Mouse (Mus musculus) kidney, adult 2 months (tissue): ENCODE results near the gene Kmt2c. TPM values are rescaled to one million over a fixed set of nuclear protein-coding genes. Genes with fewer than 3 reads are reported as not detected.

Experiments
- DNase-seq: peaks from one replicate; pipeline ENCODE4 v3.0.0; 2021
- H3K27ac ChIP-seq: fragments of 200-500 bp; 2 replicates; pipeline ENCODE4 v1.5.1; 2012; ENCODE audit warnings: low read depth, low read length, control low read depth, inconsistent platforms; ENCODE audit not compliant: insufficient read depth
- H3K27me3 ChIP-seq: fragments of 200-500 bp; replicated peaks from 2 replicates; pipeline ENCODE4 v1.6.1; 2012; ENCODE audit warnings: mild to moderate bottlenecking, moderate library complexity, low read length, inconsistent platforms; ENCODE audit not compliant: control insufficient read depth, insufficient read depth
- H3K36me3 ChIP-seq: fragments of 200-500 bp; 2 replicates; pipeline ENCODE4 v1.6.1; 2012; ENCODE audit warnings: mild to moderate bottlenecking, moderate library complexity, low read length, inconsistent platforms; ENCODE audit not compliant: control insufficient read depth, insufficient read depth
- H3K4me1 ChIP-seq: fragments of 200-500 bp; 2 replicates; pipeline ENCODE4 v1.6.1; 2011; ENCODE audit warnings: low read length; ENCODE audit not compliant: control insufficient read depth, insufficient read depth
- H3K4me3 ChIP-seq: fragments of 200-500 bp; 2 replicates; pipeline ENCODE4 v1.5.1; 2011; ENCODE audit warnings: mild to moderate bottlenecking, low read depth, low read length, control low read depth; ENCODE audit not compliant: insufficient read depth
- CTCF ChIP-seq: fragments of 200-500 bp; conservative IDR thresholded peaks from 2 replicates; pipeline ENCODE4 v1.5.1; 2011; ENCODE audit warnings: low read depth, mild to moderate bottlenecking, control low read depth, low read length, moderate library complexity, mixed read lengths; ENCODE audit not compliant: insufficient read depth, insufficient read length
- POLR2A ChIP-seq: fragments of 200-500 bp; IDR thresholded peaks from one replicate; pipeline ENCODE4 v1.6.1; 2011; ENCODE audit warnings: low read depth, low read length, control low read depth
- WGBS: fragments of 180-500 bp; shearing (Covaris S2); methylation state at CpG from one replicate; pipeline ENCODE4 v1.1.7; 2018; 5-methylcytosine and 5-hydroxymethylcytosine counted together
- polyA plus RNA-seq: library from polyadenylated mRNA; depleted of rRNA; stranded (reverse); fragments of >200 nt; gene quantifications from 2 replicates; pipeline ENCODE4 v1.2.3, GENCODE M21; 2012

The Kmt2c gene
- polyA plus RNA-seq, 1 experiment: 11.8 TPM

GRCm38 (mm10) chr5:25256686-25257085 is 241.9 kb downstream of the Kmt2c start:
- Histone ChIP-seq H3K27me3 (no peaks in the 10 kb centered on the region), H3K4me1 (peaks cover 26% of the 10 kb centered on the region; the same call in 1 of the 2 replicates), H3K36me3 (peaks cover 29% of the 10 kb centered on the region), H3K4me3 (no peak overlapping the region), H3K27ac (no peak overlapping the region)
- WGBS: 86% methylated on average over 2 of the region's 2 CpGs
- no peak for TF ChIP-seq POLR2A
- no peak for TF ChIP-seq CTCF
- no peak for DNase-seq

- peak overlapping the region; percentile 1; the same call in 1 of the 2 replicates for H3K27ac ChIP-seq
- H3K4me3 ChIP-seq: no peak overlapping the region
- DNase-seq: no peak
- H3K4me1 ChIP-seq: peaks cover 22% of the 10 kb centered on the region; the same call in 1 of the 2 replicates
- TF ChIP-seq POLR2A: no peak
- TF ChIP-seq CTCF: no peak
- WGBS: 76% methylated on average over 4 of the region's 4 CpGs
- H3K36me3 ChIP-seq: peaks cover 41% of the 10 kb centered on the region
- H3K27me3 ChIP-seq: no peaks in the 10 kb centered on the region
Observed at GRCm38 (mm10) chr5:25254491-25254890, 244.1 kb downstream of the Kmt2c start.

- Histone ChIP-seq H3K36me3 (peaks cover 36% of the 10 kb centered on the region), H3K4me3 (peak overlapping the region; percentile 17; the same call in 1 of the 2 replicates), H3K4me1 (peaks cover 22% of the 10 kb centered on the region; the same call in 1 of the 2 replicates), H3K27me3 (no peaks in the 10 kb centered on the region), H3K27ac (peak overlapping the region; percentile 91)
- WGBS: 41% methylated on average over 8 of the region's 8 CpGs
- peak; percentile 52 for DNase-seq
- TF ChIP-seq CTCF (no peak), POLR2A (no peak)
Observed at GRCm38 (mm10) chr5:25252825-25253544, 245.6 kb downstream of the Kmt2c start.

DNA sequence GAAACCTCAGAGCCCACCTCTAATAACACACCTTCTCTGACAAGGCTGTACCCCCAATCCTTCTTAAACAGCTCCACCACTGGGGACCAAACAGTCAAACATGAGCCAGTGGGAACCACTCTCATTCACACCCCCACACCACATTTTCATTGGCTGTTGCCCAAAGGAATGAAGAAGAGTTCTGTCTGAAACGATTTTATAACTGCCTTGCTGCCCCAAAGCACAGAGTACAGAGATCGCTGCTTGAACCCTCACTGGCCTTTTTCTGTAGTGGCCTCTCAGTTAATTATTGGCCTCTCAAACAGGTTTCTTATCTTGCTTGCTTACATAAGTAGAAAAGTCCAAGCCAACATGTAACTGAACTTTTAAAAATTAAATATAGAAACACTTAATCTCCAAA is 246.2 kb downstream of the Kmt2c start:
- 19% methylated on average over 2 of the region's 2 CpGs for WGBS
- TF ChIP-seq POLR2A (no peak), CTCF (no peak)
- Histone ChIP-seq H3K27me3 (no peaks in the 10 kb centered on the region), H3K36me3 (peaks cover 36% of the 10 kb centered on the region), H3K4me1 (peaks cover 22% of the 10 kb centered on the region; the same call in 1 of the 2 replicates), H3K27ac (peak overlapping the region; percentile 87), H3K4me3 (no peak overlapping the region)
- DNase-seq: peak; percentile 93

DNA sequence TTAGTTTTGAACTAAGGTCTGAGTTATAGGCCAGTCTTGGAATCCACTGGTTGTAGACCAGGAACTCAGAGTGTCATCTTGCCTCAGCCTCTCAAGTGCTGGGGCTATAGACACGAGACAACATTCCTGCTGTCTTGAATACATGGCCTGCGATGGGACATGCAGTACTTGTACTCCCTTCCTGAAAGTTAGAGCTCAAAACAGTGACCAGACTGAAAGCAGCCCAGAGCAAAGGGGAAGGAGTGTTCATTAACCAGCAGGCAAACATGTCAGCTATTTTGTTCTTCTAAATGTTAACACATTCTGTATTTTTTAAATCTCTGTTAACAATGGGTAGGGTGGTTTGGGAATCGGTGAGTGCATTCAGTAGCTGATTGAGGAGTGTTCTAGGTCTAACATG is 251.5 kb downstream of the Kmt2c start:
- Histone ChIP-seq H3K27ac (peak overlapping the region; percentile 99), H3K4me3 (peak overlapping the region; percentile 57; the same call in 1 of the 2 replicates), H3K27me3 (no peaks in the 10 kb centered on the region), H3K36me3 (peaks cover 19% of the 10 kb centered on the region), H3K4me1 (peaks cover 14% of the 10 kb centered on the region; the same call in 1 of the 2 replicates)
- 26% methylated on average over 3 of the region's 3 CpGs for WGBS
- DNase-seq: peak; percentile 88
- TF ChIP-seq POLR2A: no peak
- TF ChIP-seq CTCF: no peak

DNA sequence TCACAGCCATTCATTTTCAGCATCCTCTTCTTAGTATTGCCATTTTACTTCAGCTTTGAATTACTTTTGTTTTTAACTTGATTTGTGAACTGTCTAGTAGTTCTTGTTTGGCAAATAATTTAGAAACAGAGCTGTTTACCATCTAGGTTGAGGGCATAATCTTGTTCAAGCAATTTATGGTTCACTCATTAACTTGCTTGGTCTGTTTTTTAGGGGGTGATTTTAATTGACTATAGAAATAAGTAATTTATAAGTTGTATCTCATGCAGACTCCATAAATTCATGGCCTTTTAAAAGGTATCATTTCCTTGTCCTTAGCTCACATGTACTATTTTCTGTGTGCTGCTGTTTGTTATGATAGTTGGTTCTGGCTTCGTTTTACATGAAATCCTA is 252.1 kb downstream of the Kmt2c start:
- peak; percentile 75 for DNase-seq
- Histone ChIP-seq H3K4me1 (peaks cover 12% of the 10 kb centered on the region; the same call in 1 of the 2 replicates), H3K27ac (peak overlapping the region; percentile 97), H3K36me3 (peaks cover 14% of the 10 kb centered on the region), H3K27me3 (no peaks in the 10 kb centered on the region), H3K4me3 (no peak overlapping the region)
- no peak for TF ChIP-seq CTCF
- TF ChIP-seq POLR2A: no peak
- WGBS: 27% methylated on average over 1 of the region's 1 CpGs

GRCm38 (mm10) chr5:25245806-25246472 is 252.6 kb downstream of the Kmt2c start:
- WGBS: 34% methylated on average over 10 of the region's 10 CpGs
- TF ChIP-seq CTCF (no peak), POLR2A (no peak)
- peak; percentile 67 for DNase-seq
- Histone ChIP-seq H3K27me3 (no peaks in the 10 kb centered on the region), H3K36me3 (peaks cover 9% of the 10 kb centered on the region), H3K4me1 (peaks cover 12% of the 10 kb centered on the region; the same call in 1 of the 2 replicates), H3K27ac (peak overlapping the region; percentile 97), H3K4me3 (no peak overlapping the region)
